Mouse (Mus musculus): ENCODE measurements around the gene Itgam. TPM values are rescaled to one million over a fixed set of nuclear protein-coding genes. Genes with fewer than 3 reads are reported as not detected.

Itgam gene
- polyA plus RNA-seq, 1 experiment from 2014 or later = 0.37 TPM

DNA sequence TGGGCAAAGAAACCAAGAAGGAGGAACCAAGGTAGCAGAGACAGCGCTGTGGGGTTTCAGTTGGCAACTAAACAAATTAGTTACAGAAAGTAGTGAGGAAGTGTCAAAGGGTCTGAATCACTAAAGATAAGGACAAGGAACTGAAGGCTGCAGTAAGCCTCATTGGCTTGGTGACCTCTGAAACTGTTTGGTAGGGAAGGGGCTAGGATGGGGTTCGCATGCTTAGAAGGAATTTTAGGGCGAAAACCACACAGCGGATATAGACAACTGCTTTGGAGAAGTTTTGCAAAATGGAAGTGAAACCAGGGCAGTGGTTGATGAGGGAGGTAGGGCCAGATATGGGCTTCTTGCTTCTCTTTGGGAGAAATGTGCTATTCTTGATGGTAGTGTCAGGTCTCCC is 13.6 kb upstream of the Itgam start:
- 92% methylated on average over 4 of the region's 4 CpGs for WGBS
- H3K4me2 ChIP-seq (ENCODE audit: low read depth) = no peak overlapping the region
- no peak for ATAC-seq (ENCODE audit: insufficient read depth, low FRiP score, low TSS enrichment)

DNA sequence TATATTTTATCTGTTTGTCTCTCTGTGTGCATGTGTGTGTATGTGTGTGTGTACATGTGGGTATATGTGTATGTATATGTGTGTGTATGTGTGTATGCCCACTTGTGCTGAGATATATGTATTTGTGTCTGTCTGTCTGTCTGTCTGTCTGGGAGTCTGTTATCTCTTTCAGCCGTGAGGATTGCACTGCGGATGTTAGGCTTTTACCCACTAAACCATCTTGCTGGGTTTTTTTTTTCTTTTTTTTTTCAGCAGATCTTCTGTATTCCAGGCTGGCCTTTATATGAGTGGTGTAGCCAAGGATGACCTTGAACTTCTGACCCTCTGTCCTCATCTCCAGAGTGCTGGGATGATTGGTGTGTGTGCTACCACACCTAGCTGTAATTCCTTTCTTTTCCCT is 13.2 kb upstream of the Itgam start:
- H3K4me3 ChIP-seq (ENCODE audit: low read depth, low read length) = no peak overlapping the region
- H3K9ac ChIP-seq (ENCODE audit: low read length) = no peak overlapping the region
- no peaks in the 10 kb centered on the region for H3K4me1 ChIP-seq (ENCODE audit: control insufficient read depth, insufficient read depth, low read length)
- no peaks in the 10 kb centered on the region for H3K36me3 ChIP-seq (ENCODE audit: control insufficient read depth, insufficient read depth, low read length)
- no peaks in the 10 kb centered on the region for H3K27me3 ChIP-seq (ENCODE audit: control insufficient read depth, insufficient read depth, low read length)
- ATAC-seq (ENCODE audit: insufficient read depth, low FRiP score, low TSS enrichment) (no peak), DNase-seq (ENCODE audit: low spot score) (no peak)
- WGBS = 84% methylated on average over 2 of the region's 2 CpGs
- no peak overlapping the region for H3K4me2 ChIP-seq (ENCODE audit: low read depth)
- no peaks in the 10 kb centered on the region for H3K9me3 ChIP-seq (ENCODE audit: control insufficient read depth, low read length)
- H3K27ac ChIP-seq (ENCODE audit: low read depth, low read length) = no peak overlapping the region

More for the DNA sequence above, 13.6 kb upstream of the Itgam start:
- Histone ChIP-seq H3K27me3 (ENCODE audit: control insufficient read depth, insufficient read depth, low read length) (no peaks in the 10 kb centered on the region), H3K4me1 (ENCODE audit: control insufficient read depth, insufficient read depth, low read length) (no peaks in the 10 kb centered on the region), H3K9ac (ENCODE audit: low read length) (no peak overlapping the region), H3K4me3 (ENCODE audit: low read depth, low read length) (no peak overlapping the region), H3K27ac (ENCODE audit: low read depth, low read length) (no peak overlapping the region), H3K9me3 (ENCODE audit: control insufficient read depth, low read length) (no peaks in the 10 kb centered on the region), H3K36me3 (ENCODE audit: control insufficient read depth, insufficient read depth, low read length) (no peaks in the 10 kb centered on the region)
- DNase-seq (ENCODE audit: low spot score) = no peak

DNA sequence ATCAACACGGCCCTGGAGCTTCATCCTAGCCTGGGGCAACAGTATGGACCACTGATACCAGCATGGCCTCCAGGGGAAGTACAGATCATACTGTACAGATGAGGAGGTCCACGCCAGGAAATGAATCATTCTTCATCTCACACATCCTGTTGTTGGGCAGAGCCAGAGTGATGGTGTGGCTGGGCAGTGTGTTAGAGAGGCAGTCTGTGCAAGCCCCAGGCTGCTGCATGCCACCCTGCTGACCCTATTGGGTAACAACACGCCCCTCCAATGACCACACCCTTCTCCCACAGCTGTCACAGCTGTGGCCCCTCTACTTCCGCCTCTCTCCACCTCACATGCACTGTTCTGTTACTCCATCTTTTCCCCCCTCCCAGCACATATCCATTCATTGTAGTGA is 11.7 kb upstream of the Itgam start:
- Histone ChIP-seq H3K4me2 (ENCODE audit: low read depth) (no peak overlapping the region), H3K27me3 (ENCODE audit: control insufficient read depth, insufficient read depth, low read length) (no peaks in the 10 kb centered on the region), H3K4me1 (ENCODE audit: control insufficient read depth, insufficient read depth, low read length) (no peaks in the 10 kb centered on the region), H3K9ac (ENCODE audit: low read length) (no peak overlapping the region), H3K4me3 (ENCODE audit: low read depth, low read length) (no peak overlapping the region), H3K9me3 (ENCODE audit: control insufficient read depth, low read length) (no peaks in the 10 kb centered on the region), H3K36me3 (ENCODE audit: control insufficient read depth, insufficient read depth, low read length) (no peaks in the 10 kb centered on the region), H3K27ac (ENCODE audit: low read depth, low read length) (no peak overlapping the region)
- no peak for DNase-seq (ENCODE audit: low spot score)
- 84% methylated on average over 4 of the region's 4 CpGs for WGBS
- ATAC-seq (ENCODE audit: insufficient read depth, low FRiP score, low TSS enrichment) = no peak

DNA sequence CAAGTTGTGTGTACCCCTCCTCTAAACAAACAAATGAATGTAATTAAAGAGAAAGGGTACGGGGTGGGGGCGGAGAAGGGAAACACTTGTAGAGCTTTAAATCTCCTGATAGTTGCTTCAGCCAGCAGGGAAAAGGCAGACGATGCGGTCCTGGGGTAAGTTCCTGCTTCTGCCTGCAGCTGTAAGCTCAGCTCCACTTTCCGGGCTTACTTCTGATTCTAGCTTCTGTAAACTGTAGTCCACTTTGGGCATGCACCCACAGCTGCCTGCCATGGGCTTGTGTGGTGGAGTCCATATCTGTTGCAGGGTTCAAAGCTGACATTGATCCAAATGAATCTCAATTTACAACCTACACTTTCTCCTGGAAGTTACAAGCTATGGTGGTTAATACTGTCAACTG is 9.4 kb upstream of the Itgam start:
- no peak overlapping the region for H3K4me2 ChIP-seq (ENCODE audit: low read depth)

DNA sequence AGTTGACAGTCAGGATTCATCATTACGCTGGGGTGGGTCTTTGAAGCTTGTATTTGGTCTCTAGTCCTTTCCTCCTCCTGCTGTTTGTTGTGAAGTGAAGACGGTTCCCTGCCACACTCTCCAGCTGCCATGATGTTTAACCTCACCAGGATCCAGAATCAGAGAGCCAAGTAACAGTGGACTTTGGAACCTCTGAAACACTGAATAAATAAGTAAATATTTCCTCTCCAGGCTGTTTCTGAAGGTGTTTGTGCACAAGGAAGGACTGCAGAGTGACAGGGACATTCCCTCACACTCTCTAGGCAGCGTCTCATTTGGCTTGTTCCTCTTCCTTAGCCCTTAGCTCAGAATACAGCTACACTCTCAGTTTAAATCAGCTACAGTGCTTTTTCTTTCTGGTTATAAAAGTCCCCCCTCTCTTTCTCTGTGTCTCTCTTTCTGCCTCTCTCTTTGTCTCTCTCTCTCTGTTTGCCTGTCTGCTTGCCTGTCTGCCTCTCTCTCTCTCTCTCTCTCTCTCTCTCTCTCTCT is 5.5 kb upstream of the Itgam start:
- Histone ChIP-seq H3K27me3 (ENCODE audit: control insufficient read depth, insufficient read depth, low read length) (no peaks in the 10 kb centered on the region), H3K4me3 (ENCODE audit: low read depth, low read length) (no peak overlapping the region)

More for the DNA sequence above, 9.4 kb upstream of the Itgam start:
- no peaks in the 10 kb centered on the region for H3K36me3 ChIP-seq (ENCODE audit: control insufficient read depth, insufficient read depth, low read length)
- H3K27ac ChIP-seq (ENCODE audit: low read depth, low read length) = no peak overlapping the region
- ATAC-seq (ENCODE audit: insufficient read depth, low FRiP score, low TSS enrichment) (no peak), DNase-seq (ENCODE audit: low spot score) (no peak)
- no peaks in the 10 kb centered on the region for H3K4me1 ChIP-seq (ENCODE audit: control insufficient read depth, insufficient read depth, low read length)
- H3K4me3 ChIP-seq (ENCODE audit: low read depth, low read length) = no peak overlapping the region
- no peaks in the 10 kb centered on the region for H3K27me3 ChIP-seq (ENCODE audit: control insufficient read depth, insufficient read depth, low read length)
- no peaks in the 10 kb centered on the region for H3K9me3 ChIP-seq (ENCODE audit: control insufficient read depth, low read length)
- H3K9ac ChIP-seq (ENCODE audit: low read length) = no peak overlapping the region
- WGBS = 62% methylated on average over 5 of the region's 5 CpGs

DNA sequence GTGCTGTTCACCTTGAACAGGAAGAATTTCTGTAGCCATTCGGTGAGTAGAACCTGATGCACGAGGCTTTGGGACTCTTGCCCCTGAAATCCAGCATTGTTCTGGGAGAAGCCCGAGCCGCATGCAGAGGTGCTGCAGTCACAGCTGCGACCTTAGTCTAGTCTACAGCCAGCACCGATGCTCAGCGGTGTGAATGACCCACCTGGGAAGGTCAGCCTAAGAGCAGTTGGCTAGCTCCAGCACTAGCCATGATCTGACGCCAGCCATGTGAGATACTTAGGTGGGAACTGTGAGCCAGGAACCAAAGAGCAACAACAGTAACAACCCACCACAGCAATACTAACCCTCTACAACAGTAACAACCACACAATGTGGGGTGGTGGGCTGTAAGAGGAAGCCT is 4.6 kb upstream of the Itgam start:
- Histone ChIP-seq H3K4me3 (ENCODE audit: low read depth, low read length) (no peak overlapping the region), H3K36me3 (ENCODE audit: control insufficient read depth, insufficient read depth, low read length) (no peaks in the 10 kb centered on the region), H3K4me2 (ENCODE audit: low read depth) (no peak overlapping the region), H3K27ac (ENCODE audit: low read depth, low read length) (no peak overlapping the region), H3K9ac (ENCODE audit: low read length) (no peak overlapping the region), H3K9me3 (ENCODE audit: control insufficient read depth, low read length) (no peaks in the 10 kb centered on the region), H3K27me3 (ENCODE audit: control insufficient read depth, insufficient read depth, low read length) (no peaks in the 10 kb centered on the region), H3K4me1 (ENCODE audit: control insufficient read depth, insufficient read depth, low read length) (no peaks in the 10 kb centered on the region)
- WGBS = 81% methylated on average over 8 of the region's 8 CpGs
- ATAC-seq (ENCODE audit: insufficient read depth, low FRiP score, low TSS enrichment) (no peak), DNase-seq (ENCODE audit: low spot score) (no peak)

More for the DNA sequence above, 5.5 kb upstream of the Itgam start:
- Histone ChIP-seq H3K9ac (ENCODE audit: low read length) (no peak overlapping the region), H3K36me3 (ENCODE audit: control insufficient read depth, insufficient read depth, low read length) (no peaks in the 10 kb centered on the region), H3K27ac (ENCODE audit: low read depth, low read length) (no peak overlapping the region), H3K4me1 (ENCODE audit: control insufficient read depth, insufficient read depth, low read length) (no peaks in the 10 kb centered on the region), H3K4me2 (ENCODE audit: low read depth) (no peak overlapping the region), H3K9me3 (ENCODE audit: control insufficient read depth, low read length) (no peaks in the 10 kb centered on the region)
- 64% methylated on average over 3 of the region's 3 CpGs for WGBS
- ATAC-seq (ENCODE audit: insufficient read depth, low FRiP score, low TSS enrichment) (no peak), DNase-seq (ENCODE audit: low spot score) (no peak)

DNA sequence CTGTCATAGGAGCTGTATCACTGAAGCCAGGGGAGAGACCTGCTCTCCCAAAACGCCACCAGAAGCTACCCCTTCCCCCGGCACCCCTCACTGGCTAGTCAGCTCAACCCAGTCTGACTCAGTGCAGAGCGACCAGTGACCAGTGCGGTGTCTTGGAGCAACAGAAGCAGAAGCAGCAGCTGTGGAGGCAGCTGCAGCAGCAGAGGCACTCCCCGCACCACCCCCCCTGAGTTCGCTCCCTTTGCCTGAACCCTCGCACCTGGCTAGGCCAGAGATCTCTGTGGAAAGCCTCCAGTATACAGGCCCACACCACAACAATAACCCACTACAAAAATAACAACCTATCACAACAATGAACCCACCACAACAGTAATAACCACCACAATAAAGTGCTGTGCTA is 3.9 kb upstream of the Itgam start:
- Histone ChIP-seq H3K36me3 (ENCODE audit: control insufficient read depth, insufficient read depth, low read length) (no peaks in the 10 kb centered on the region), H3K27me3 (ENCODE audit: control insufficient read depth, insufficient read depth, low read length) (no peaks in the 10 kb centered on the region), H3K4me2 (ENCODE audit: low read depth) (no peak overlapping the region), H3K4me3 (ENCODE audit: low read depth, low read length) (no peak overlapping the region), H3K9ac (ENCODE audit: low read length) (no peak overlapping the region), H3K27ac (ENCODE audit: low read depth, low read length) (no peak overlapping the region), H3K9me3 (ENCODE audit: control insufficient read depth, low read length) (no peaks in the 10 kb centered on the region), H3K4me1 (ENCODE audit: control insufficient read depth, insufficient read depth, low read length) (no peaks in the 10 kb centered on the region)
- no peak for DNase-seq (ENCODE audit: low spot score)
- 72% methylated on average over 7 of the region's 7 CpGs for WGBS
- no peak for ATAC-seq (ENCODE audit: insufficient read depth, low FRiP score, low TSS enrichment)

DNA sequence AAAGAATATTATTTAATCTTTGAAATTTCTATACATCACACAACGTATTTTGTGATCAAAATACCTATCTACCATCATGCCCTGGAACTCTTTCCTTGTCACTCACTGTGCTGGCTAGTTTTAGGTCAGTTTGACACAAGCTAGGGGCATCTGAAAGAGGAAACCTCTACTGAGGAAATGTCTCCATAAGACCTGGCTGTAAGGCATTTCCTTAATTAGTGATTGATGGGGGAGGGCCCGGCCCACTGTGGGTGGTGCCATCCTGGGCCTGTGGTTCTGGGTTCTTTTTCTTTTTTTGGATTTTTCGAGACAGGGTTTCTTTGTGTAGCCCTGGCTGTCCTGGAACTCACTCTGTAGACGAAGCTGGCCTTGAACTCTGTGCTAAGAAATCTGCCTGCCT is 3.3 kb upstream of the Itgam start:
- no peaks in the 10 kb centered on the region for H3K27me3 ChIP-seq (ENCODE audit: control insufficient read depth, insufficient read depth, low read length)
- H3K27ac ChIP-seq (ENCODE audit: low read depth, low read length) = no peak overlapping the region
- H3K4me2 ChIP-seq (ENCODE audit: low read depth) = no peak overlapping the region
- H3K9ac ChIP-seq (ENCODE audit: low read length) = no peak overlapping the region
- no peaks in the 10 kb centered on the region for H3K4me1 ChIP-seq (ENCODE audit: control insufficient read depth, insufficient read depth, low read length)
- ATAC-seq (ENCODE audit: insufficient read depth, low FRiP score, low TSS enrichment) (no peak), DNase-seq (ENCODE audit: low spot score) (no peak)
- no peak overlapping the region for H3K4me3 ChIP-seq (ENCODE audit: low read depth, low read length)
- WGBS = 79% methylated on average over 4 of the region's 4 CpGs
- H3K9me3 ChIP-seq (ENCODE audit: control insufficient read depth, low read length) = no peaks in the 10 kb centered on the region
- no peaks in the 10 kb centered on the region for H3K36me3 ChIP-seq (ENCODE audit: control insufficient read depth, insufficient read depth, low read length)

DNA sequence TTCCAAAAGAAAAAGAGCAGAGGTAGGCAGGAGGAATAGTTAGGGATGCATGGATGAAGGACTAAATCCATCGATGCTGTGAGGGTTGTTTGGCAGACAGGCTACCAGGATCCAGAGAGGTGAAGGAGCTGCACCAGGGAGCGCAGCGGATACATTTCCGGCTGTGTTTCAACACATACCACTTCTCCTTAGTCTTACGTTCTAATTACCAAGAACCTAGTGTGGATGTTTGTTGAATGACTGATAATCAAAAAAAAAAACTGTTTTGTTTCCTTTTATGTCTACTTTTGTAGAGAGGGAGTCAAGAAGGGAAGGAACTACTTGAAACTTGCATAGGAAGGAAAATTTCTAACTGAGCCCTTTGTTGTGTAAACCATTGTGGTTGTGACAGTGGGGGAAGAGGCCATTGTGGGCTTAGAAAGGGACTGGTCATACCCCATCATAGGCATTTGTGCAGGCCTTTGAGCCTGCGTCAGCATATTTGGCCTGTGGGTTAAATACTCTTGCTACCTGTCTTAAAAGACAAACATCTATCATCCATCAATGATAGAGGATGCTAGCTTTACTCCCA is 856 bp downstream of the Itgam start:
- H3K4me3 ChIP-seq (ENCODE audit: low read depth, low read length) = no peak overlapping the region
- no peak overlapping the region for H3K9ac ChIP-seq (ENCODE audit: low read length)
- H3K4me2 ChIP-seq (ENCODE audit: low read depth) = no peak overlapping the region
- no peaks in the 10 kb centered on the region for H3K27me3 ChIP-seq (ENCODE audit: control insufficient read depth, insufficient read depth, low read length)
- 82% methylated on average over 6 of the region's 6 CpGs for WGBS
- no peak for ATAC-seq (ENCODE audit: insufficient read depth, low FRiP score, low TSS enrichment)
- H3K36me3 ChIP-seq (ENCODE audit: control insufficient read depth, insufficient read depth, low read length) = no peaks in the 10 kb centered on the region
- no peaks in the 10 kb centered on the region for H3K4me1 ChIP-seq (ENCODE audit: control insufficient read depth, insufficient read depth, low read length)
- no peak overlapping the region for H3K27ac ChIP-seq (ENCODE audit: low read depth, low read length)
- no peak for DNase-seq (ENCODE audit: low spot score)
- no peaks in the 10 kb centered on the region for H3K9me3 ChIP-seq (ENCODE audit: control insufficient read depth, low read length)

Data from neural tube, embryonic 11.5 days (tissue).